Comparison of ENCODE assay signal across 16 mouse cellular contexts in genomic region chr14:99430323-99430722, GRCm38 (mm10).
DNase-seq lines count a peak whose midpoint lies in the region; ATAC-seq and TF ChIP-seq lines count a peak whose summit lies in the region.
"Had no signal": no experiment of that assay in that cellular context is flagged by ENCODE, and none has a peak within 500 bp of the region (broad histone marks: within the 10 kb centered on the region; RNA-seq: fewer than 3 reads in every experiment).

No protein-coding gene starts in this region.

- ATAC-seq in intestine, postnatal 0 days, result no peak
- ATAC-seq: activated CD4-positive, CD25-positive, alpha-beta regulatory T cell, adult 4 months; inflammation-experienced regulatory T-cells, adult 6 months had no signal

- no peaks in the 10 kb centered on the region for H3K9me3 ChIP-seq in intestine, postnatal 0 days (ENCODE audit: control insufficient read depth)
- H3K9me3 ChIP-seq: heart, embryonic 13.5 days; liver, embryonic 15.5 days had no signal

- no peak overlapping the region for H3K9ac ChIP-seq in intestine, postnatal 0 days (ENCODE audit: low read depth, low read length)
- H3K9ac ChIP-seq: heart, embryonic 13.5 days; liver, embryonic 15.5 days had no signal

- H3K27ac ChIP-seq in thymus, adult 2 months (ENCODE audit: control insufficient read depth, insufficient read depth, low read length), result no peak overlapping the region
- no peak overlapping the region for H3K27ac ChIP-seq in intestine, postnatal 0 days (ENCODE audit: low read depth, low read length)
- H3K27ac ChIP-seq: heart, embryonic 13.5 days; liver, embryonic 15.5 days had no signal

- no peak for TF ChIP-seq CTCF in thymus, adult 2 months (IDR thresholded peaks at IDR 0.05; ENCODE audit: borderline replicate concordance, control insufficient read depth, extremely low read depth, insufficient read depth, low read length, poor library complexity)
- no peak for TF ChIP-seq CTCF in intestine, postnatal 0 days (IDR thresholded peaks at IDR 0.05; ENCODE audit: low read depth)

- H3K36me3 ChIP-seq in thymus, adult 2 months (ENCODE audit: control insufficient read depth, insufficient read depth, low read length), result no peaks in the 10 kb centered on the region
- H3K36me3 ChIP-seq in intestine, postnatal 0 days (ENCODE audit: control insufficient read depth, insufficient read depth), result no peaks in the 10 kb centered on the region
- H3K36me3 ChIP-seq: heart, embryonic 13.5 days; liver, embryonic 15.5 days had no signal

- WGBS in thymus, adult 2 months, result 84% methylated on average over 4 of the region's 4 CpGs
- WGBS in intestine, postnatal 0 days, result 58% methylated on average over 4 of the region's 4 CpGs

- H3K4me3 ChIP-seq in thymus, adult 2 months (ENCODE audit: control insufficient read depth, insufficient read depth, low read length), result no peak overlapping the region
- H3K4me3 ChIP-seq in intestine, postnatal 0 days (ENCODE audit: low read depth, low read length), result no peak overlapping the region
- H3K4me3 ChIP-seq: heart, embryonic 13.5 days; liver, embryonic 15.5 days; myocyte had no signal

- no peaks in the 10 kb centered on the region for H3K4me1 ChIP-seq in thymus, adult 2 months (replicated peaks; ENCODE audit: control insufficient read depth, insufficient read depth, low read length)
- no peaks in the 10 kb centered on the region for H3K4me1 ChIP-seq in intestine, postnatal 0 days (replicated peaks; ENCODE audit: control insufficient read depth, insufficient read depth, low read length)
- H3K4me1 ChIP-seq: heart, embryonic 13.5 days; liver, embryonic 15.5 days had no signal

- no peak overlapping the region for H3K4me2 ChIP-seq in intestine, postnatal 0 days (replicated peaks; ENCODE audit: low read depth)
- H3K4me2 ChIP-seq: heart, embryonic 13.5 days; liver, embryonic 15.5 days had no signal

- DNase-seq in left cerebral cortex, adult 18-20 months (ENCODE audit: low spot score in 2 of 2), result peak; percentile 25 to 26
- DNase-seq in left cerebral cortex, adult 11 months (ENCODE audit: low spot score), result no peak
- peak; percentile 33 for DNase-seq in adipocyte (ENCODE audit: low spot score)
- DNase-seq in adrenal gland, postnatal 36 days, result peak; percentile 10 to 28
- DNase-seq in right cerebral cortex, postnatal 10 days (ENCODE audit: low spot score in 2 of 2), result peak; percentile 30 to 33
- DNase-seq in thymus, adult 2 months, result no peak
- DNase-seq: cerebellum, postnatal 10 days; kidney, postnatal 25 days; spleen, adult 18-20 months; thymus, adult 18-20 months had no signal

- no peaks in the 10 kb centered on the region for H3K27me3 ChIP-seq in thymus, adult 2 months (ENCODE audit: control insufficient read depth, insufficient read depth, low read length)
- H3K27me3 ChIP-seq in intestine, postnatal 0 days (replicated peaks; ENCODE audit: control insufficient read depth, insufficient read depth, low read length), result no peaks in the 10 kb centered on the region
- H3K27me3 ChIP-seq: heart, embryonic 13.5 days; liver, embryonic 15.5 days had no signal

- TF ChIP-seq POLR2A in thymus, adult 2 months (IDR thresholded peaks at IDR 0.05; ENCODE audit: control insufficient read depth, extremely low read depth, insufficient read depth, low read length, poor library complexity), result no peak

Comparison
In these comparisons a context has a peak if more than half of its experiments do, and no peak if none do; other contexts are left out.
1. DNase-seq: peak in left cerebral cortex, adult 18-20 months (2 of 2), adipocyte (single experiment), adrenal gland, postnatal 36 days (2 of 2) and right cerebral cortex, postnatal 10 days (2 of 2); none in left cerebral cortex, adult 11 months (single experiment) and thymus, adult 2 months (single experiment).